In genomic region chr9:65541126-65542068, GRCm38 (mm10) we compare ENCODE assay signal across 8 mouse cellular contexts. TPM values are rescaled to one million over a fixed set of nuclear protein-coding genes. Genes with fewer than 3 reads are reported as not detected.
DNase-seq lines count a peak whose midpoint lies in the region; ATAC-seq lines count a peak whose summit lies in the region.

No protein-coding gene starts in this region.

- peak; percentile 96 for ATAC-seq in CD4-positive, CD25-positive, alpha-beta regulatory T cell, adult 4 months

- intact Hi-C loops in heart, postnatal 36 days (cut with DNase I), result no loop called here

- DNase-seq in layer of hippocampus, adult 11-12 months (ENCODE audit: low spot score), result peak; percentile 54
- no peak for DNase-seq in layer of hippocampus, postnatal 14 days (ENCODE audit: low spot score in 2 of 2)
- peak; percentile 84 for DNase-seq in brain, adult 2 months (ENCODE audit: low read depth, low spot score)
- peak; percentile 59 to 63 for DNase-seq in heart, postnatal 36 days
- DNase-seq in lung, adult 18-20 months, result peak; percentile 71 to 73
- peak; percentile 69 to 83 for DNase-seq in spleen, postnatal 4 days (ENCODE audit: low spot score in 2 of 2)
- no peak for DNase-seq in embryo, embryonic 10.5 days (ENCODE audit: low spot score)

RNA-seq across cellular contexts. Expression of gene Ankdd1a, which starts 21.4 kb away (rescaled TPM):
- 1 to 10 TPM; 1.7 to 1.9 TPM for total RNA-seq in layer of hippocampus, postnatal 14 days (2021)
- under 1 TPM in 1 of 2 experiments, not detected in 1; 0.35 TPM for polyA plus RNA-seq in CD4-positive, CD25-positive, alpha-beta regulatory T cell, adult 4 months (2017; shearing (Covaris generic))
- total RNA-seq in heart, postnatal 36 days (2021), result not detected

RNA-seq across cellular contexts. Expression of gene Plekho2, which starts 38.4 kb away (rescaled TPM):
- total RNA-seq in layer of hippocampus, postnatal 14 days (2021), result 1 to 10 TPM; 7.5 to 9.4 TPM
- 10 to 100 TPM; 53.6 to 81.0 TPM for polyA plus RNA-seq in CD4-positive, CD25-positive, alpha-beta regulatory T cell, adult 4 months (2017; shearing (Covaris generic))
- total RNA-seq in heart, postnatal 36 days (2021), result 10 to 100 TPM; 13.3 to 15.3 TPM

RNA-seq across cellular contexts. Expression of gene Pif1, which starts 45.6 kb away (rescaled TPM):
- under 1 TPM; 0.67 to 0.69 TPM for total RNA-seq in layer of hippocampus, postnatal 14 days (2021)
- 1 to 10 TPM in 1 of 2 experiments, under 1 TPM in 1; 0.73 to 1.1 TPM for polyA plus RNA-seq in CD4-positive, CD25-positive, alpha-beta regulatory T cell, adult 4 months (2017; shearing (Covaris generic))
- under 1 TPM; 0.30 to 0.61 TPM for total RNA-seq in heart, postnatal 36 days (2021)

Comparison
In these comparisons a context has a peak if more than half of its experiments do, and no peak if none do; other contexts are left out.
1. DNase-seq: peak in layer of hippocampus, adult 11-12 months (single experiment), brain, adult 2 months (single experiment), heart, postnatal 36 days (2 of 2), lung, adult 18-20 months (2 of 2) and spleen, postnatal 4 days (2 of 2); none in layer of hippocampus, postnatal 14 days (0 of 2) and embryo, embryonic 10.5 days (single experiment).